Mouse (Mus musculus) embryo, embryonic 10.5 days (tissue): ENCODE measurements around the gene Gm3415.
"Not testable (repeated sequence)": the region's sequence is repeated elsewhere in the genome, so short reads cannot be mapped to it uniquely, and the experiment has no call there.

Experiments
- DNase-seq: peaks from one replicate; pipeline ENCODE4 v3.0.0-alpha.2; 2015; ENCODE audit warnings: low spot score

Gm3415 gene

DNA sequence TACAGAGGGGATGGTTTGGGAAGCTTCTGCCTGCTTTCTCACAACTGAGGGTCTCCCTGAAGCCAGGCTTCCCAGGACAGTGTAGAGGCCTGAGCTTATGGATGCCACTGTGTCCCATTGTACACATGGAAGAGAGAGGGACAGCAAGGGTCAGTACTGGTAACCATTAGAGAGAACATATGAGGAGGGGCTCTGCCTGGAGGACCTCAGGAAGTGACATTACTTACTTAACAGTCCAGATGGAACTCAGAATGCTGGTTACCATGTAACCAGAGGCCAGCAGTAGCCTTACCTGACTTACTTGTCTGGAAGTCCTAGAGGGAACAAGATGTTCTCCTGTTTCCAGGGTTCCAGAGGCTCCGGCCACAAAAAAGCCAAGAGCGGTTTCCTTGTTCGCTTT lies at the start of gene Gm3415:
Gm3415 (plus strand) TSS at position 301 of the 400 bp plus-strand sequence.
- not testable (repeated sequence) for DNase-seq

DNA sequence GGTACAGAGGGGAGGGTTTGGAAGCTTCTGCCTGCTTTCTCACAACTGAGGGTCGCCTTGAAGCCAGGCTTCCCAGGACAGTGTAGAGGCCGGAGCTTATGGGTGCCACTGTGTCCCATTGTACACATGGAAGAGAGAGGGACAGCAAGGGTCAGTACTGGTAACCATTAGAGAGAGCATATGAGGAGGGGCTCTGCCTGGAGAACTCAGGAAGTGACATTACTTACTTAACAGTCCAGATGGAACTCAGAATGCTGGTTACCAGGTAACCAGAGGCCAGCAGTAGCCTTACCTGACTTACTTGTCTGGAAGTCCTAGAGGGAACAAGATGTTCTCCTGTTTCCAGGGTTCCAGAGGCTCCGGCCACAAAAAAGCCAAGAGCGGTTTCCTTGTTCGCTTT lies 42.1 kb upstream of the Gm3415 start, which contains the start of gene Gm3402:
Gm3402 (plus strand) TSS at position 301 of the 400 bp plus-strand sequence.
- DNase-seq: not testable (repeated sequence)

DNA sequence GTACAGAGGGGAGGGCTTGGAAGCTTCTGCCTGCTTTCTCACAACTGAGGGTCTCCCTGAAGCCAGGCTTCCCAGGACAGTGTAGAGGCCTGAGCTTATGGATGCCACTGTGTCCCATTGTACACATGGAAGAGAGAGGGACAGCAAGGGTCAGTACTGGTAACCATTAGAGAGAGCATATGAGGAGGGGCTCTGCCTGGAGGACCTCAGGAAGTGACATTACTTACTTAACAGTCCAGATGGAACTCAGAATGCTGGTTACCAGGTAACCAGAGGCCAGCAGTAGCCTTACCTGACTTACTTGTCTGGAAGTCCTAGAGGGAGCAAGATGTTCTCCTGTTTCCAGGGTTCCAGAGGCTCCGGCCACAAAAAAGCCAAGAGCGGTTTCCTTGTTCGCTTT lies 30.4 kb upstream of the Gm3415 start, which contains the start of gene Gm3404:
Gm3404 (plus strand) TSS at position 301 of the 400 bp plus-strand sequence.
- DNase-seq: not testable (repeated sequence)

DNA sequence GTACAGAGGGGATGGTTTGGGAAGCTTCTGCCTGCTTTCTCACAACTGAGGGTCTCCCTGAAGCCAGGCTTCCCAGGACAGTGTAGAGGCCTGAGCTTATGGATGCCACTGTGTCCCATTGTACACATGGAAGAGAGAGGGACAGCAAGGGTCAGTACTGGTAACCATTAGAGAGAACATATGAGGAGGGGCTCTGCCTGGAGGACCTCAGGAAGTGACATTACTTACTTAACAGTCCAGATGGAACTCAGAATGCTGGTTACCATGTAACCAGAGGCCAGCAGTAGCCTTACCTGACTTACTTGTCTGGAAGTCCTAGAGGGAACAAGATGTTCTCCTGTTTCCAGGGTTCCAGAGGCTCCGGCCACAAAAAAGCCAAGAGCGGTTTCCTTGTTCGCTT lies 18.6 kb upstream of the Gm3415 start, which contains the start of gene Gm3409:
Gm3409 (plus strand) TSS at position 301 of the 400 bp plus-strand sequence.
- DNase-seq: not testable (repeated sequence)

DNA sequence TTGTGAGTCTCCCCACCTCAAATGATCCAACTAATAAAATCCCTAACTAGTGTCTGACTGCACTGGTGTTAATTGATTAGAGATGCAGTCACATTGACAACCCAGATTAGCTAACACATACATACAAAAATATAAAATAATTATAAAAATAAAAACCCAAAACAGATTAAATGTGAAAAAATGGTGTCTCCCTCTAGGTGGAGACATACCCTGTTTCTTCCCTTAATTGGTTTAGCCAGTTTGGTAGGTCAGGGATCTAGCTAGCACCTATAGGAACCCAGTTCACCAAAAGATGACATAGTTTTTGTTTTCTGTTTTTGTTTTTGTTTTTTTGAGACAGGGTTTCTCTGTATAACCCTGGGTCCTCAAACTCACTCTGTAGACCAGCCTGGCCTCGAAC lies 8.3 kb downstream of the Gm3415 start:
- DNase-seq: no peak

DNA sequence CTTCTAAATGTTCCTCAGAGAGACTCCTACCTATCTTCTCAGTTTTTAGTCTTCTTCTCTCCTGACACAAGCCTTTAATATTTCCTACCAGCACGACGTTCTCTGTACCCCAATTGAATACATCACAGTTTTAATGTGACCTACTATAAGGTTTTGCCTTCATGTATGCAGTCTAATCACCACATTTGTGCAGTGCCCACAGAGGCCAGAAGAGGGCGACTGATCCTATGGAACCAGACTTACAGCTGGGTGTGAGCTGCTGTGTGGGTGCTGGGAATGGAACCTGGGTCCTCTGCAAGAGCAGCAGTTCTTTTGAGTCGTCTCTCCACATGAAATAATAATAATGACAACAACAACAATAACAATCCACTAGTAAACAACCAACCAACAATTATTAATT lies 11.1 kb downstream of the Gm3415 start:
- peak; percentile 76 for DNase-seq

DNA sequence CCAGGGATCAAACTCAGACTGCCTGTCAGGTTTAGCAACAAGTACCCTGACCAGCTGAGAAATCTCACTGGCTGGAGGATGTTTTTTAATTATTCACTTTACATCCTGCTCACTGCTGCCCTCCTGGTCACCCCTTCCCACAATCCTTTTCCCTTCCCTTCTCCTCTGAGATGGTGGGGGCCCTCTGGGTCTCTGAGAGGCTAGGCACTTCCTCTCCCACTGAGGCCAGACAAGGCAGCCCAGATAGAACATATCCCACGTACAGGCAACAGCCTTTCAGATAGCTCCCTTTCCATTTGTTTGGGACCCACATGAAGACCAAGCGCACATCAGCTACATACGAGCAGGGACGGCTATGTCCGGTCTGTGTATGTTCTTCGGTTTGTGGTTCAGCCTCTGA lies 14.2 kb downstream of the Gm3415 start:
- DNase-seq: not testable (repeated sequence)

DNA sequence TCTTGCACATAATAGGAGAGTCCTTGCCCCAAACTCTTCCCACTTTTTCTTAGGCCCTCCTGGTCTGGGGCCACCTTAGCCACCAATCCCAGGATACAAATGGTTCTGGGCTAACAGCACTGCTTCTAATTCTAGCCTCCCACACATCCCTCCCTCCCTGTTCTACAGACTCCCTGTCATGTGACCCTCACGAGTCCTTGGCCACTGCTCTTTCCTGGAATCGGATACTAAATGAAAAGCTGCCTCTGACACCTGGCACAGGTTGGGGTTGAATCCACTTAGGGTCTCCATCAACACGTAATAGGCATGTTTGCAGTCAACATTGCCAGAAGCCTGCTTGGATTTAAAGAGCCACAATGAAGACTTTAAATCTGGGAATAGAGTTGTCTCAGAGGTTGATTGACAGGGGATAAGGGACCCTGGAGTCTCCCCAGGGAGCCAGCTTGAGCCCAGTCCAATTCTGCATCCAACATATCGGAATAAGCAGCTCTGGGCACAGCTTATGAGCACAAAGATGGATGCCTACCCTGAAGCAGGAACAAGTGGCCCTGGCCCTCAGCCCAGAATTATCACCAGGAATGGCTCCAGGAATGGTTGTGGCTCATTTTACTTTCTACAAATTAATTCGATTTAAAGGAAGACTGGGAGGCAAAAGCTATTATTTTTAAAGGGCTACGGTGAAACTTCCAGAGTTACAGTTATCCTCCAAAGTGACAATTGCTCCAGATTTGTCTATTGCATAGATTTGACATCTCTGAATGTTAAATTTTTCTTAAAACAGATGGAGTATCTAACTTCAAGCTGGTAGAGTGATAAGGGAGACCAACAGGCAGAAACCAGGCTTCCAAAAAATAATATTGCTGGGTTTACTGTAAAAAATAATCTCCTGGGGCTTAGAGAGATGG lies 16.1 kb downstream of the Gm3415 start:
- DNase-seq: not testable (repeated sequence)

DNA sequence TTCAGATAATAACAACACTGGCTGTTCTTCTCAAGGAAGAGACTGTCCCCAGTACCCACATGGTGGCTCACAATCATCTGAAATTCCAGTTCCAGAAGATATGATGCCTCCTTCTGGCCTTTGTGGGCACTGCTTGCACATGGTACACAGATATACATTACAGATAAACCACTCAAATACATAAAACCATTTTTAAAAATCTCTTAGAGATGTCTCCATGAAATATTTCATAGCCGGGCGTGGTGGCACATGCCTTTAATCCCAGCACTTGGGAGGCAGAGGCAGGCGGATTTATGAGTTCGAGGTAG lies 16.8 kb downstream of the Gm3415 start:
- not testable (repeated sequence) for DNase-seq

DNA sequence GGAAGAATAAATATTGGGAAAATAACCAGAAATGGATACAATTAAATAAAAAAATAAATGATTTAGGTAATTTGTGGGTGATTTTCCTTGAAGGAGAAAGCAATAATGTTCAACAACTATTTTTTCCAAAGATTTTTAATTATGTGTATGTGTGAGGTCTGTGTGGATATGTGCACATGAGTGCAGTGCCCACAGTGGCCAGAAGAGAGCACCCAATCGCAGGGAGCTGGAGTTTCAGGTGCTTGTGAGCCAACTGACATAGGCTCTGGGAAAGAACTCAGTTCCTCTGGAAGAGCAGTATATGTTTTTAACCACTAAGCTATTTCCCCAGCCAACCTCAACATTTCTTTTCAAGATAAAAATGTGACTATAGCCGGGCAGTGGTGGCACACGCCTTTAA lies 20.7 kb downstream of the Gm3415 start:
- DNase-seq: no peak

DNA sequence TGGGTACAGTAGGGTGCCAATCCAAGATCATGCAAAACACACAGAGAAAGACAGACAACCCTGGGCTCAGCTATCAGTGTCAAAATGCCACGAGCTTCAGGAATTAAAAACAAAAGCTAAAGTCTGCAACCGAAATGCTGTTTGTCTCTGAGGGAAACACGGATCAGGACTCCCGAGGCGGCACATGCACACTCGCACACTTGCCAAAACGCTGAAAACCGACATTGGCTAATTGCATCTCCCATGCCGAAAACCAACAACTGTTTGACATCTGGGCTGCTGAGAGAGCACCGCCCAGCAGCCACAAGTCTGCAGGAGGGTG lies 28.2 kb downstream of the Gm3415 start:
- DNase-seq: no peak

DNA sequence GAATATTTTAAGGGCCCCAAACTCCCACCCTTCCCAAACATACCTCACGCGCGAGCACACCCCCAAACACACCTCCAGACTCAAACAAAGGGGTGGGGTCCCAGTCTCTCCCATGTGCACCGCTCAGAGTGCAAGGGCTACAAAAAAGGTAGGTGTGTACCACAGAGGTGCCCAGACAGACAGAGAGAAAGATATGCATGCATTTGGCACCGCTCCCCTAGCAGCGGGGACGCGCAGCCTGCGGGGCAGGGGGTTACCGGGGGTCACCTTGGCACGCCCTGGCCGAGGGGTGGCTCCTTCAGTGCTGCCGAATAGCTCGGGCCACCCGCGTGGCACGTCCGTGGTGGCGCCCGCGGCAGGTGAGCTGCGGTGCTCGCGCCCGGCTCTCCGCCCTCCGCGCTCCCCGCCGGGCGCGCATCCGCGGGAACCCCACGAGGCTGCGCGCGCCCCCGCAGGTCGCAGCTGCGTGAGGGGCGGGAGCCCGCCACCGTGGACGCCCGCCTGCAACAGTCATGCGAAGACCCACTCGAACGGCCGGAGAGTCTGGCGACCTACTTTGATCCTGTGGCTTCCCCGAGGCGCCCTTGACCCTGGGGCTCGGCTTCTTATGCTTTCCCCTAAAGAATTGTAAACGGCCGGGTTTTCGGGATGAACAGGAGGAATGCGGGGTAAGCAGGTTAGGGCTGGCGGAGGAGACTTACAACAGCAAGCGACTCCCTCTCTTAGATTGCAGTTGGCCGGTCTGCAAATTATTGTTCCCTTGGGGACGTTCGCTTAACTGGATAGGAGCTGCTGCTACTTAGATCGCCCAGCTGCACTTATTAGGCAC lies 28.8 kb downstream of the Gm3415 start, which contains the start of gene Gpr12:
Gpr12 (minus strand) TSS at position 762 of the 829 bp plus-strand sequence.
- peak; percentile 75 for DNase-seq

DNA sequence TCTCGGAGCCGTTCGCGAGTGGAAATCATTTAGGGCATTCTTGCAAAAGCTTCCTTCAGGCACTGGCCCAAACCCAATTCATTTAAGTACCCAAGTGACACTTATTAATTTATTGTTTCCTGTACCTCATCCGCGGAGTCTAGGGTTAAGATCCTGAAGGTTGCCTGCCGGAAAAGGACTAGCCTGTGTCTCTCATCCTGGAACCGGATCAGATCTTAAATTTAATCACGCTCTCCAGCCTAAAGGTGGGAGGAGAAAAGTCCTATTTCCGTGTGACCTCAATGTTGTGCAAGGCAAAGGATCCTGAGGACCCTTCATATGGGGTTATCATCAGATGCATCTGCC lies 29.3 kb downstream of the Gm3415 start:
- DNase-seq: no peak

DNA sequence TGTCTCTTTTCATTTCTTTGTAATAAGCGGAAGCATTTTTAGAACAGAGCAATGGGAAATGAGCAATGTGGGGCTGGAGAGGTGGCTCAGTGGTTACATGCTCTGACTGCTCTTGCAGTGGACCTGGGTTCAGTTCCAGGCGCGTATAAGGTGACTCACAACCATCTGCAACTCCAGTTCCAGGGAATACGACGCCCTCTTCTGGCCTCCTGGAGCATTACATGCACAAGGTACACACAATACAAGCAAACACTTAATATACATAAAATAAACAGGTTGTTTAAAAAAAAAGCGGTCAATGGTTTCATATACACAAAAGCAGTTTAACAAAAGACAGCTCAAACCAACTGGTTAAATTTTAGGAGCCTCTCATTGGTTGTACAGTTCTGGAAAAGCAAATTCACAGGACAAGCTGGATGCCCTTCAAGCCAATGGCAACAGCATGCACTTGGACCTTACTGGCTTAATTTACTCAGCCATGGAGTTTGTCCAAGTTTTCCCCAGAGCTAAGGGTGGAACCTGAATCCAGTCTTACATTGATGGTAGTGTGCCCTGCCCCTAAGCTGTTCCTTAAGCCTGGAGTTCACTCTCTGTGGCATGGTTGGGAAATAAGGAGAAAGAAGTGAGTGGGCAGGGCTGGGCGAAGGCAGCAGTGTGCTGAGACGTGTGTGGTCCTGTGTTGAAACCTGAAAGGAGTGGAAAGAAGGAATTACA lies 30.6 kb downstream of the Gm3415 start:
- DNase-seq: no peak

DNA sequence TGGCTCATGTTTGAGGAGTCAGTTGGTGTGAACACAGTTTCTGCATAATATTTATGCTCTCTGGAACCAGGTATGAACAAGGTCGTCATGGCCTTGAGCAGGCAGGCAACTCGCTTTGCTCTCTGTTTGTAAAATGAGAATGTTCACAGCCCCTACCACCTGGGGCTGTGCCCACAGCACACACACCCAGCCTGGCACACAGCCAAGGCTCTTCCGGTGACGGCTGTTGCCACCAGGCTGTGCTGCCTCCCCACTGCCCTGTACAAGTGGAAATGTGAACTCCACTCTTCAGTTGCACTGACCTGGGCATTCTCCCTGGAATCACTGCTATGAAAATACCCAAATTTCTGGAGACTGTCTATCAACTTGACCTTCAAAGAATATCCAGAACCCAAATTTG lies 35.1 kb downstream of the Gm3415 start:
- no peak for DNase-seq

DNA sequence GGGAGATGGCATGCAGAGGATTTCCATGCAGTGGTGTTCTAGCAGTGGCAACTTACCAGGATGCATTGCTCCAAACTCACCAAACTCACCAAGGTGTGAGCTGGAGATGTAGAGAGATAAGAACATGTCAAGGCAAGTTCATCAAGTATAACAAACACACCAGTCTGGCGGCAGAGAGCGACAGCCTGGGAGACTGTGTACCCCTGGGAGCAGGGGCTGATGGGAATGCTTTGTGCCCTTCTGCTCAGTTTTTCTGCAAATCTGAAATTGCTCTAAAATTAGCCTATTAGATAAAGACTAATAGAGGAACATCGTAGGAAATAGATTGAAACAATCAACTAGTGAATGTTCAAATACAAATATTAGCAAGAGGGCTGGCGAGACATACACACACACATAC lies 35.7 kb downstream of the Gm3415 start:
- DNase-seq: no peak

DNA sequence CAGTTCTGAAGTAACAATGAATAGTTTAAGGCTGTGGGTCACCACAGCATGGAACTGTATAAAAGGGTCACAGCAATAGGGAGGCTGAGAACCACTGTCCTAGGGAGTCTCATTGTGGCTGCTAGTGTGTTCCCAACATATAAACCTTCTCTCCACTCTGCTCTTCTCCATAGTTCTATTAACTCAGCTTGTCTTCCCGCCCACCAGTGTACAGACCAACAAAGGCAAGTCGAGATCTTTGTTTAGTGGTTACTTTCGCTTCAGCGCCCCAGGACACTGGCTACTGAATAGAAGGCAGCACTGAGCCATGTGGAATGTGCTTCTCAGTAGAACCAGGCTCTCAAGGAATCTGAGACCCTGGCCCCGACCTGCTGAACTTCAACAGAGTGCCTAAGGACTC lies 36.6 kb downstream of the Gm3415 start:
- DNase-seq: peak; percentile 83

DNA sequence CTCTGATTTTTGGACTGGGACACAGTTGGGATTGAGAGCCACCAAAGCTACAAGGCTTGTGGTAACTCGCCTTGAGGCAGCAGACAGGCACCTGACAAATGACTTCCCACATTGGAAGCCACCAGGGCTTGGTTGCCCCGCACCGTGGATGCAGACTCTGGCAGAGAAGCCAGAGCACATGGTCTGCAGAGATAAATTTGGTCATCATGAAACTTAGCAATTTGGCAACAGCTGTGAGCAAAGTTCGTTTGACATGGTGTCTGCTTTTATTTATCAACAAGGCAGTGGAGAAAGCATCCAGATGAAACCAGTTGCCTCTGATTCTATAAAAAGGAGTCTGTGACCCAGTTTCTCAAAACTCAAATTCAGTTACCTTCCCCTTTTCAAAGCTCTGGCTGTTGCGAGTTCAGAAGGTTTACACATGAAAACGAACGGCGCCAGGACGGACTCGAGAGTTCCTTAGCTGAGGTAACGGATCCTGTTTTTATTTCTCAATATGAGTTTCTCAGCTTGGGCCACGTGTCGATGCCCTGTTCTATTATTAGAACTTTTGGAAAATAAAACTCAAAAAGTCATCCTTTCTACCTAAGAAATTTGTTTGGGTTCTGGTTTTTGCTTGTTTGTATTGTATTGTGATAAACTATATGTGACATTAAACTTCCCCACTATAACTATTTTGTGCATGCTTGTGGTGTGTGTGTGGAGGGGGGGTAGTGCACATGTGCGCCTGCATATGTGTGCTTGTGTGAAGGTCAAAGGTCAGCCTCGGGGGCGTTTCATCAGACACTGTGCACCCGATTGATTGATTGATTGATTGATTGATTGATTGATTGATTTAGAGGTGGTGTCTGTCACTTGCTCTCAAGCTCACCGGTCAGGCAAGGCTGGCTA lies 40.9 kb downstream of the Gm3415 start:
- no peak for DNase-seq

DNA sequence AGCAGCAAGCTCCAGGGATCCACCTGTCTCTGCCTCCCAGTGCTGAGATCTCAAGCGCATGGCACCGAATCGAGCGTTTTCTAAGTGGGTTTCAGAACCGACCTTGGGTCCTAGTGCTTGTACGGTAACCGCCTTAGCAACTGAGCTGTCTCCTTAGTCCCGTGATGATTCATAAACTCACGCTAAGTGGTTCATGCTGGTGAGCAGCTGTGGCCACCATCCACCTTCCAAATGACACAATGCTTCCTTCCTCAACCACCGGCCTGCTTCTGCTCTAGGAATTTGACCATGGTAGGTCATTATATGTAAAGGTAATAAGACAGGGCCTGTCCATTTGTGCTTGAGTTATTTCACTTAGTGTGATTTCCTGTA lies 41.6 kb downstream of the Gm3415 start:
- no peak for DNase-seq

DNA sequence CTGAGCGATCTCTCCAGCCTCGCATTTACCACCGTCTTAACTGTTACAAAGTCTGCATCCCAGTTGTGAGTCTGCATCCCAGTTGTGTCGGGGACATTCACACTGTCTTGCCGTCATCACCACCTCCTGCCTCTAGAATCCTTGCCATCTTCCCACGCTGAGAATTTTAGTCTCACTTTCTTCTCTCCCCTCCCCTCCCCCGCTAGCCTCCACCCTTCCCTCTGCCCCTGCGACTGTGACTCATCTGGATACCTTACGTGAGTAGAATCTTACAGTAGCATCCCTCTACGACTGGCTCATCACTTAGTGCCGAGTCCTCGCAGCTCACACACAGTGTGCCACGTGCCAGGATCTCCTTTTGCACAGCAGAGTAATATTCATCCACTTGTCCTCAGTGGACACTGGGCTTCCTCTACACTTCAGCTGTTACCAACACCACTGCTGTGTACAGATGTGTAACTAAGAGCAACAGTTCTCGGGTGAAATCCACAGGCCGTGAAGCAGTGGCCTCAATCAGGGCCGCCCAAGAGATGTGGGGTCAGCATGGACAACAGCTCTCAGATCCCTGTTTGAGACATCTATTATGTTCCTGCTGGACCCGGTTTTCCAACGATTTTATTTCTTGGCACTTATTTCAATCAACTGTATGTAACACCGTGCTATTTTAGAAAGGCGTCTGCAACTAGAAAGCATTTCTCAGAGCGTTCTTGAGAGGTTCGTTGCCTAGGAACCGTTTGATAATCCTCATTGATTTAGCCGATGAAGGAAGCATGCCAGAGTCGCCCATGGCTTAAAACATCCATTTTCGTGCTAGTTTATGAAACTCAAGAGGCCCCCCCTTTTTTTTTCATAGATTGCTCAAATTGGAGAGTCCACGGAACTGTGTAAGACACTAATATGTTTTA lies 42.5 kb downstream of the Gm3415 start:
- DNase-seq: no peak
